In the genomic region with DNA sequence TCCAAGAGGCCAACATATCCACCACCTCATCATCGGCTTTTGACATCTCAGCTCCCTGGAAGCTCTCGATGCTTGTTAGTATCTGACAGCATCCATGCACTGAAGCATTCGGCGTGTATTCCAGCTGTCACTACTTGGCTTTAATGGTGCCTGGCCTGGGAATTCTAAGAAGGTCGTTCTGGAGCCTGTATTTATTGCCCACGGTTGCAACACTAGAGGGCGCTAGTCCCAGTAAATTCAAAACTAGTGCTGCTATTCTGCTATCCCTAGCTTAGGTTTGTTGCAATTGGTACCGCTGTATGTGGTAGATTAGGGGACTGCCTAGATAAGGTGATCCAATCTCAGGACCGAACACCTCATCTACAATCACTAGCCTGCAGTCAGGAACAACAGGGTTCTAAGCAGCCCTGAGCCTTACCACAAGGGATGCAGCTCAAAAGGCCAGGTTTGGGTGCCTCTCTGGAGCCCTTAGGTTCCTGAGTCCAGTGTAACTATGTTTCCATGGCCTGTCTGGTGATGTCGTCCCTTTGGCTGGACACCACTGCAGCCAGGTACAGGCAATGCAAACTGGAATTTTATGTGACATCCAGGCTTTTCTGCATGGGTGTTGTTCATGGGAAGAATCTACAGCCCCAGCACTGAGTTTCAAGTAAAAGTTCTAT, we compare ENCODE assay signal across 9 mouse cellular contexts.
DNase-seq lines count a peak whose midpoint lies in the region; ATAC-seq and TF ChIP-seq lines count a peak whose summit lies in the region.
"Had no signal": no experiment of that assay in that cellular context is flagged by ENCODE, and none has a peak within 500 bp of the region (broad histone marks: within the 10 kb centered on the region; RNA-seq: fewer than 3 reads in every experiment).

No protein-coding gene starts in this region.

- DNase-seq in CD4-positive helper T cell, adult 2 months (ENCODE audit: low read depth, low spot score), result peak; percentile 15
- DNase-seq in neural tube, embryonic 11.5 days (ENCODE audit: low spot score), result peak; percentile 65
- DNase-seq in right cerebral cortex, postnatal 36 days (ENCODE audit: low spot score in 2 of 2), result no peak

- no peak for ATAC-seq in intestine, postnatal 0 days
- no peak for ATAC-seq in intestine, embryonic 15.5 days
- peak; percentile 63 for ATAC-seq in activated CD4-positive, CD25-positive, alpha-beta regulatory T cell, adult 4 months
- 0 out of 2 replicates have a peak, but pooled peaks have one; percentile 28 for ATAC-seq in embryonic facial prominence, embryonic 12.5 days (ENCODE audit: insufficient number of reproducible peaks, insufficient read depth, low FRiP score, low TSS enrichment)
- ATAC-seq in kidney, embryonic 16.5 days (ENCODE audit: low FRiP score, low TSS enrichment), result peak; percentile 57; the same call in 1 of the 2 replicates
- ATAC-seq in neural tube, embryonic 11.5 days (ENCODE audit: insufficient read depth, low FRiP score, low TSS enrichment), result peak; percentile 58; the same call in 1 of the 2 replicates

- H3K36me3 ChIP-seq in intestine, postnatal 0 days (ENCODE audit: control insufficient read depth, insufficient read depth), result no peaks in the 10 kb centered on the region
- H3K36me3 ChIP-seq in intestine, embryonic 15.5 days, result no peaks in the 10 kb centered on the region
- no peaks in the 10 kb centered on the region for H3K36me3 ChIP-seq in embryonic facial prominence, embryonic 12.5 days
- H3K36me3 ChIP-seq in kidney, embryonic 16.5 days (ENCODE audit: insufficient read depth, low read length), result no peaks in the 10 kb centered on the region
- no peaks in the 10 kb centered on the region for H3K36me3 ChIP-seq in neural tube, embryonic 11.5 days (ENCODE audit: control insufficient read depth, insufficient read depth, low read length)

- no peak overlapping the region for H3K27ac ChIP-seq in intestine, postnatal 0 days (ENCODE audit: low read depth, low read length)
- no peak overlapping the region for H3K27ac ChIP-seq in intestine, embryonic 15.5 days
- no peak overlapping the region for H3K27ac ChIP-seq in embryonic facial prominence, embryonic 12.5 days
- H3K27ac ChIP-seq in kidney, embryonic 16.5 days (ENCODE audit: low read length), result no peak overlapping the region
- no peak overlapping the region for H3K27ac ChIP-seq in neural tube, embryonic 11.5 days (ENCODE audit: low read depth, low read length)

- H3K4me1 ChIP-seq in intestine, postnatal 0 days (replicated peaks; ENCODE audit: control insufficient read depth, insufficient read depth, low read length), result no peaks in the 10 kb centered on the region
- no peaks in the 10 kb centered on the region for H3K4me1 ChIP-seq in intestine, embryonic 15.5 days (replicated peaks)
- no peaks in the 10 kb centered on the region for H3K4me1 ChIP-seq in embryonic facial prominence, embryonic 12.5 days
- no peaks in the 10 kb centered on the region for H3K4me1 ChIP-seq in kidney, embryonic 16.5 days (ENCODE audit: insufficient read depth, low read length)
- no peaks in the 10 kb centered on the region for H3K4me1 ChIP-seq in neural tube, embryonic 11.5 days (ENCODE audit: control insufficient read depth, insufficient read depth, low read length)

- H3K27me3 ChIP-seq in intestine, postnatal 0 days (replicated peaks; ENCODE audit: control insufficient read depth, insufficient read depth, low read length), result no peaks in the 10 kb centered on the region
- no peaks in the 10 kb centered on the region for H3K27me3 ChIP-seq in intestine, embryonic 15.5 days (replicated peaks)
- H3K27me3 ChIP-seq in embryonic facial prominence, embryonic 12.5 days, result no peaks in the 10 kb centered on the region
- no peaks in the 10 kb centered on the region for H3K27me3 ChIP-seq in kidney, embryonic 16.5 days (ENCODE audit: insufficient read depth, low read length)
- H3K27me3 ChIP-seq in neural tube, embryonic 11.5 days (ENCODE audit: control insufficient read depth, insufficient read depth, low read length), result no peaks in the 10 kb centered on the region

- no peak overlapping the region for H3K4me2 ChIP-seq in intestine, postnatal 0 days (replicated peaks; ENCODE audit: low read depth)
- H3K4me2 ChIP-seq in intestine, embryonic 15.5 days (replicated peaks), result no peak overlapping the region
- no peak overlapping the region for H3K4me2 ChIP-seq in embryonic facial prominence, embryonic 12.5 days (replicated peaks)
- H3K4me2 ChIP-seq in kidney, embryonic 16.5 days (replicated peaks; ENCODE audit: low read depth, low read length), result no peak overlapping the region
- H3K4me2 ChIP-seq in neural tube, embryonic 11.5 days (ENCODE audit: low read depth), result no peak overlapping the region

- H3K4me3 ChIP-seq in intestine, postnatal 0 days (ENCODE audit: low read depth, low read length), result no peak overlapping the region
- H3K4me3 ChIP-seq in intestine, embryonic 15.5 days (replicated peaks), result no peak overlapping the region
- H3K4me3 ChIP-seq in embryonic facial prominence, embryonic 12.5 days, result no peak overlapping the region
- H3K4me3 ChIP-seq in kidney, embryonic 16.5 days (ENCODE audit: low read length), result no peak overlapping the region
- H3K4me3 ChIP-seq in neural tube, embryonic 11.5 days (ENCODE audit: low read depth, low read length), result no peak overlapping the region
- H3K4me3 ChIP-seq: erythroblast, embryonic 14.5 days had no signal

- WGBS in intestine, postnatal 0 days, result 44% methylated on average over 10 of the region's 10 CpGs
- whole genome bisulfite sequencing in intestine, embryonic 15.5 days, result 36% methylated on average over 10 of the region's 10 CpGs
- 39% methylated on average over 10 of the region's 10 CpGs for WGBS in embryonic facial prominence, embryonic 12.5 days
- 43% methylated on average over 10 of the region's 10 CpGs for WGBS in kidney, embryonic 16.5 days
- WGBS in neural tube, embryonic 11.5 days, result 43% methylated on average over 10 of the region's 10 CpGs

- H3K9me3 ChIP-seq in intestine, postnatal 0 days (ENCODE audit: control insufficient read depth), result no peaks in the 10 kb centered on the region
- no peaks in the 10 kb centered on the region for H3K9me3 ChIP-seq in intestine, embryonic 15.5 days
- H3K9me3 ChIP-seq in embryonic facial prominence, embryonic 12.5 days, result no peaks in the 10 kb centered on the region
- H3K9me3 ChIP-seq in kidney, embryonic 16.5 days (ENCODE audit: low read length), result no peaks in the 10 kb centered on the region
- H3K9me3 ChIP-seq in neural tube, embryonic 11.5 days (ENCODE audit: control insufficient read depth, low read length), result no peaks in the 10 kb centered on the region

- TF ChIP-seq CTCF in intestine, postnatal 0 days (IDR thresholded peaks at IDR 0.05; ENCODE audit: low read depth), result peak; percentile 76

- H3K9ac ChIP-seq in intestine, postnatal 0 days (ENCODE audit: low read depth, low read length), result no peak overlapping the region
- H3K9ac ChIP-seq in intestine, embryonic 15.5 days, result no peak overlapping the region
- no peak overlapping the region for H3K9ac ChIP-seq in embryonic facial prominence, embryonic 12.5 days
- H3K9ac ChIP-seq in kidney, embryonic 16.5 days (replicated peaks; ENCODE audit: low read length), result no peak overlapping the region
- no peak overlapping the region for H3K9ac ChIP-seq in neural tube, embryonic 11.5 days (ENCODE audit: low read length)

Comparison
In these comparisons a context has a peak if more than half of its experiments do, and no peak if none do; other contexts are left out.
1. ATAC-seq: peak in activated CD4-positive, CD25-positive, alpha-beta regulatory T cell, adult 4 months (single experiment), embryonic facial prominence, embryonic 12.5 days (single experiment), kidney, embryonic 16.5 days (single experiment) and neural tube, embryonic 11.5 days (single experiment); none in intestine, postnatal 0 days (single experiment) and intestine, embryonic 15.5 days (single experiment).
2. DNase-seq: peak in CD4-positive helper T cell, adult 2 months (single experiment) and neural tube, embryonic 11.5 days (single experiment); none in right cerebral cortex, postnatal 36 days (0 of 2).